Comparison of ENCODE assay signal across 8 mouse cellular contexts in the genomic region with DNA sequence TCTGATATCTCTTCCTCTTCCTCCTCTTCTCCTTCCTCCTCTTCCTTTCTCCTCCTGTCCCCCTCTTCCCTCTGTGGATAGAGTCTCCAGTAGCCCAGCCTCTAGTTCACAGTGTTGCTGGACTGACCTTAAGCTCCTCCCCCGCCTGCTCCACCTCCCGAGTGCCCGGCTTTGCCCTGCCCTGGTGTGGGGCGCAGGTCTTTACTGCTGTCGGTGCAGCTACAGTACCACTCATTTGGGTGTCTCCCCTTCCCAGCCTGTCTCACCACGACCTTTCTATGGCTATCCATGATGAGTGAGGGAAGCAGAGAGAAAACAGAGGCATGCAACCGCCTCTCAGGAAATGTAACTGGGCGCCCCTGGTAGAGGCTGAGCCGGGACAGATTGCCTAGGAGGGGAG. TPM values are rescaled to one million over a fixed set of nuclear protein-coding genes. Genes with fewer than 3 reads are reported as not detected.
DNase-seq lines count a peak whose midpoint lies in the region; ATAC-seq and TF ChIP-seq lines count a peak whose summit lies in the region.

No protein-coding gene starts in this region.

- WGBS in heart, embryonic 15.5 days: 8% methylated on average over 9 of the region's 9 CpGs
- 7% methylated on average over 9 of the region's 9 CpGs for WGBS in kidney, postnatal 0 days

- no peaks in the 10 kb centered on the region for H3K9me3 ChIP-seq in heart, embryonic 15.5 days (replicated peaks)
- no peaks in the 10 kb centered on the region for H3K9me3 ChIP-seq in kidney, postnatal 0 days (replicated peaks; ENCODE audit: low read length)

- peak overlapping the region; percentile 59 for H3K4me2 ChIP-seq in heart, embryonic 15.5 days
- peak overlapping the region; percentile 39 for H3K4me2 ChIP-seq in kidney, postnatal 0 days (ENCODE audit: low read length)

- no peak for ATAC-seq in cerebellum, adult (ENCODE audit: insufficient number of reproducible peaks, low FRiP score, low TSS enrichment)
- ATAC-seq in common myeloid progenitor, adult 5-6 weeks (replicated peaks; ENCODE audit: low read depth, poor library complexity, severe bottlenecking): peak; percentile 42; the same call in 1 of the 2 replicates
- ATAC-seq in heart, embryonic 15.5 days (replicated peaks; ENCODE audit: insufficient number of reproducible peaks, insufficient read depth, low FRiP score, low read depth): 0 out of 2 replicates have a peak, but pooled peaks have one; percentile 5
- peak; percentile 48; the same call in 1 of the 2 replicates for ATAC-seq in kidney, postnatal 0 days (replicated peaks; ENCODE audit: low FRiP score, low read depth)
- ATAC-seq in activated CD4-positive, CD25-positive, alpha-beta regulatory T cell, adult 4 months: no peak

- H3K27me3 ChIP-seq in heart, embryonic 15.5 days: no peaks in the 10 kb centered on the region
- no peaks in the 10 kb centered on the region for H3K27me3 ChIP-seq in kidney, postnatal 0 days (ENCODE audit: insufficient read depth, low read length)

- peaks cover 51% of the 10 kb centered on the region for H3K4me1 ChIP-seq in heart, embryonic 15.5 days (replicated peaks)
- H3K4me1 ChIP-seq in kidney, postnatal 0 days (replicated peaks; ENCODE audit: insufficient read depth, low read length): peaks cover 38% of the 10 kb centered on the region

- H3K4me3 ChIP-seq in heart, embryonic 15.5 days: peak overlapping the region; percentile 17
- no peak overlapping the region for H3K4me3 ChIP-seq in kidney, postnatal 0 days (replicated peaks; ENCODE audit: low read depth, low read length)

- DNase-seq in cerebellum, adult 9-11 months: peak; percentile 28
- DNase-seq in kidney, postnatal 0 days (ENCODE audit: low spot score): peak; percentile 56
- DNase-seq in lung, postnatal 25 days (ENCODE audit: low spot score): peak; percentile 72
- DNase-seq in ovary, adult 18-20 months (ENCODE audit: low spot score): no peak

- peak overlapping the region; percentile 84 for H3K27ac ChIP-seq in heart, embryonic 15.5 days
- H3K27ac ChIP-seq in kidney, postnatal 0 days: peak overlapping the region; percentile 93

- H3K36me3 ChIP-seq in heart, embryonic 15.5 days: no peaks in the 10 kb centered on the region
- H3K36me3 ChIP-seq in kidney, postnatal 0 days (ENCODE audit: insufficient read depth, low read length): no peaks in the 10 kb centered on the region

- H3K9ac ChIP-seq in heart, embryonic 15.5 days: peak overlapping the region; percentile 33
- peak overlapping the region; percentile 49 for H3K9ac ChIP-seq in kidney, postnatal 0 days (ENCODE audit: low read depth, low read length)

- TF ChIP-seq CTCF in kidney, postnatal 0 days (IDR thresholded peaks at IDR 0.05; ENCODE audit: low read depth): no peak

RNA-seq across cellular contexts. Expression of a gene that starts 5.5 kb away (rescaled TPM):
- total RNA-seq in common myeloid progenitor, adult 5-6 weeks (2017): not detected in 2 replicates
- 1.1 and 1.5 TPM in 2 replicates for polyA plus RNA-seq in heart, embryonic 15.5 days (2015; fragmentation: Nextera tagmentation; extraction: Ambion mirVana)
- polyA plus RNA-seq in kidney, postnatal 0 days (2015; fragmentation: Nextera tagmentation; extraction: Ambion mirVana): 2.1 and 2.7 TPM in 2 replicates
- 1 to 10 TPM; 1.2 to 2.0 TPM for polyA plus RNA-seq in activated CD4-positive, CD25-positive, alpha-beta regulatory T cell, adult 4 months (2017; shearing (Covaris generic))

Comparison
In these comparisons a context has a peak if more than half of its experiments do, and no peak if none do; other contexts are left out.
1. ATAC-seq: peak in common myeloid progenitor, adult 5-6 weeks (single experiment), heart, embryonic 15.5 days (single experiment) and kidney, postnatal 0 days (single experiment); none in cerebellum, adult (single experiment) and activated CD4-positive, CD25-positive, alpha-beta regulatory T cell, adult 4 months (single experiment).